Mouse (Mus musculus): ENCODE results near the gene Gstm4. TPM values are rescaled to one million over a fixed set of nuclear protein-coding genes. Genes with fewer than 3 reads are reported as not detected.
"Not testable (repeated sequence)": the region's sequence is repeated elsewhere in the genome, so short reads cannot be mapped to it uniquely, and the experiment has no call there.

The Gstm4 gene
- polyA plus RNA-seq, 1 experiment from 2014 or later: 15.2 TPM

- no peaks in the 10 kb centered on the region for H3K36me3 ChIP-seq (ENCODE audit: control insufficient read depth, insufficient read depth, low read length)
- WGBS: 78% methylated on average over 5 of the region's 5 CpGs
- H3K4me3 ChIP-seq (ENCODE audit: low read depth, low read length): no peak overlapping the region
- no peak overlapping the region for H3K4me2 ChIP-seq
- no peaks in the 10 kb centered on the region for H3K4me1 ChIP-seq (ENCODE audit: control insufficient read depth, insufficient read depth, low read length)
- no peaks in the 10 kb centered on the region for H3K9me3 ChIP-seq (ENCODE audit: control insufficient read depth, low read length)
- no peak overlapping the region for H3K9ac ChIP-seq (ENCODE audit: low read length)
- DNase-seq (ENCODE audit: low spot score, missing footprints) (no peak), ATAC-seq (ENCODE audit: low FRiP score) (no peak)
- no peak overlapping the region for H3K27ac ChIP-seq (ENCODE audit: low read depth, low read length)
- H3K27me3 ChIP-seq (ENCODE audit: control insufficient read depth, insufficient read depth, low read length): no peaks in the 10 kb centered on the region
These were observed 18.6 kb downstream of the Gstm4 start for GRCm38 (mm10) chr3:108026049-108026448.

GRCm38 (mm10) chr3:108025318-108025717 lies 19.4 kb downstream of the Gstm4 start:
- Histone ChIP-seq H3K4me2 (no peak overlapping the region), H3K4me3 (ENCODE audit: low read depth, low read length) (no peak overlapping the region), H3K27ac (ENCODE audit: low read depth, low read length) (no peak overlapping the region), H3K27me3 (ENCODE audit: control insufficient read depth, insufficient read depth, low read length) (no peaks in the 10 kb centered on the region), H3K4me1 (ENCODE audit: control insufficient read depth, insufficient read depth, low read length) (no peaks in the 10 kb centered on the region), H3K36me3 (ENCODE audit: control insufficient read depth, insufficient read depth, low read length) (no peaks in the 10 kb centered on the region), H3K9me3 (ENCODE audit: control insufficient read depth, low read length) (no peaks in the 10 kb centered on the region), H3K9ac (ENCODE audit: low read length) (no peak overlapping the region)
- DNase-seq (ENCODE audit: low spot score, missing footprints) (no peak), ATAC-seq (ENCODE audit: low FRiP score) (no peak)
- 83% methylated on average over 4 of the region's 4 CpGs for WGBS

GRCm38 (mm10) chr3:108022650-108023049 lies 22.0 kb downstream of the Gstm4 start:
- Histone ChIP-seq H3K27ac (ENCODE audit: low read depth, low read length) (no peak overlapping the region), H3K4me3 (ENCODE audit: low read depth, low read length) (no peak overlapping the region), H3K9ac (ENCODE audit: low read length) (no peak overlapping the region), H3K9me3 (ENCODE audit: control insufficient read depth, low read length) (no peaks in the 10 kb centered on the region), H3K4me1 (ENCODE audit: control insufficient read depth, insufficient read depth, low read length) (no peaks in the 10 kb centered on the region; the same call in 1 of the 2 replicates), H3K4me2 (no peak overlapping the region), H3K27me3 (ENCODE audit: control insufficient read depth, insufficient read depth, low read length) (no peaks in the 10 kb centered on the region), H3K36me3 (ENCODE audit: control insufficient read depth, insufficient read depth, low read length) (no peaks in the 10 kb centered on the region)
- 82% methylated on average over 6 of the region's 6 CpGs for WGBS
- ATAC-seq (ENCODE audit: low FRiP score) (no peak), DNase-seq (ENCODE audit: low spot score, missing footprints) (no peak)

GRCm38 (mm10) chr3:108020351-108021022 lies 24.2 kb downstream of the Gstm4 start:
- not testable (repeated sequence) for ATAC-seq (ENCODE audit: low FRiP score); H3K9ac ChIP-seq (ENCODE audit: low read length); DNase-seq (ENCODE audit: low spot score, missing footprints); H3K27ac ChIP-seq (ENCODE audit: low read depth, low read length); H3K4me3 ChIP-seq (ENCODE audit: low read depth, low read length); H3K4me1 ChIP-seq (ENCODE audit: control insufficient read depth, insufficient read depth, low read length); H3K36me3 ChIP-seq (ENCODE audit: control insufficient read depth, insufficient read depth, low read length); H3K4me2 ChIP-seq; H3K9me3 ChIP-seq (ENCODE audit: control insufficient read depth, low read length); H3K27me3 ChIP-seq (ENCODE audit: control insufficient read depth, insufficient read depth, low read length)
- 88% methylated on average over 11 of the region's 11 CpGs for whole genome bisulfite sequencing

DNA sequence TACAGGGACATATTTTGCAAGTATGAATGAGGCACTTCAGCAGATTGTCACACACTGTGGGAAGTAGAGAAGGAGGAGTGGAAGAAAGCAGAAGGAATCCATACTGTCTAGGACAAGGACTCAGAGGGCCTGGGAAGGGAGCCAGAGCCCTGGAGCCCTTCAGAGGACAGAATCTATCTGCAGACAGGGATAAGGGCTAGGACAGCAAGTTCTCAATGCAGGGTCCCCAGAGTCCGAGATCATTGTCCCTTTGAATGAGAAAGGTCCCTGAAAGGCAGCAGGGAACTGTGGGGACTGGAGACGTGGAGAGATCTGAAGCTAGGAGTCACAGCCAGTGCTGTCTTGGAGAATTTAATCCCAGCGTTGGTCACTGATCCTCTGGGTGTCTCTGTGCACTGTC lies 25.5 kb downstream of the Gstm4 start:
- not testable (repeated sequence) for H3K4me3 ChIP-seq (ENCODE audit: low read depth, low read length); H3K4me2 ChIP-seq; H3K4me1 ChIP-seq (ENCODE audit: control insufficient read depth, insufficient read depth, low read length); H3K9ac ChIP-seq (ENCODE audit: low read length); H3K36me3 ChIP-seq (ENCODE audit: control insufficient read depth, insufficient read depth, low read length); ATAC-seq (ENCODE audit: low FRiP score); H3K27me3 ChIP-seq (ENCODE audit: control insufficient read depth, insufficient read depth, low read length); DNase-seq (ENCODE audit: low spot score, missing footprints); H3K27ac ChIP-seq (ENCODE audit: low read depth, low read length); H3K9me3 ChIP-seq (ENCODE audit: control insufficient read depth, low read length)
- WGBS: 66% methylated on average over 3 of the region's 3 CpGs

GRCm38 (mm10) chr3:108018190-108018820 lies 26.4 kb downstream of the Gstm4 start:
- peak overlapping the region; percentile 43; the same call in 1 of the 2 replicates for H3K4me3 ChIP-seq (ENCODE audit: low read depth, low read length)
- H3K9me3 ChIP-seq (ENCODE audit: control insufficient read depth, low read length): no peaks in the 10 kb centered on the region
- ATAC-seq (ENCODE audit: low FRiP score) (no peak), DNase-seq (ENCODE audit: low spot score, missing footprints) (no peak)
- H3K36me3 ChIP-seq (ENCODE audit: control insufficient read depth, insufficient read depth, low read length): no peaks in the 10 kb centered on the region
- no peak overlapping the region for H3K27ac ChIP-seq (ENCODE audit: low read depth, low read length)
- WGBS: 34% methylated on average over 14 of the region's 14 CpGs
- H3K4me2 ChIP-seq: peak overlapping the region; percentile 80
- no peaks in the 10 kb centered on the region for H3K27me3 ChIP-seq (ENCODE audit: control insufficient read depth, insufficient read depth, low read length)
- H3K4me1 ChIP-seq (ENCODE audit: control insufficient read depth, insufficient read depth, low read length): peaks cover 3% of the 10 kb centered on the region; the same call in 1 of the 2 replicates
- peak overlapping the region; percentile 55 for H3K9ac ChIP-seq (ENCODE audit: low read length)

DNA sequence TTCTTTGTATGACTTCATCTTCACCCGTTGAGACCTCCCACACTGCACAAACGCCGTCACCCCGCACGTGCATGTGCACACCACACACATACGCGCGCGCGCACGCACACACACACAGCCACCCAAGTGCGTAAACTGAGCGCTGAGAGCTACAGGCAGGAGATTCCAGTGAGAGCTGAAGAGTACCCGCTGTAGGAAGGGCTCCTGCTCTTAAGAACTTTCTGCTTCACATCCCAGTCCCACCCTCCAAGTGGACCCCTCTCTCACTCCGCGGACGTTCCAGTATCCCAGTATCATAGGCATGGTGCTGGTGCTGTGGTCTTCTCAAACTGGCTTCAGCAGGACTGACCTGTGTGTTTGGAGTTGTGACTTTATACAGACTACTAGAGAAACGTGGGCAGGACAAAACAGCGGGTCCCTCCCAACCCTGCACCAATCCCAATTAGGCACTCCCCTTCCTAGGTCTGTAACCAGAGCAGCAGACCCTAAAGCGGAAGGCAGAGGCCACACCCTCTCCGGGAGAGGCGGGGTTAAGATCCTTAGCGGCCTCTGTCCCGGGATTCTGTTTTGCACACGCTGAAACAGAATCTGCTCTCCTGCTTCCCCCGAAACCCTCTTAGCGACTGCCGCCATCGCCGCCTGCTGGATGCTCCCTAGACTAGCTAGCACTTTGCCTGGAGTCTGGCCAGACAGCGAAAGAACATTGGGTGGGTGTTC lies 27.1 kb downstream of the Gstm4 start, which contains the start of gene Gstm1:
TSS of gene Gstm1 (minus strand) at position 501 of the 717 bp plus-strand sequence.
- Histone ChIP-seq H3K9me3 (ENCODE audit: control insufficient read depth, low read length) (no peaks in the 10 kb centered on the region), H3K27me3 (ENCODE audit: control insufficient read depth, insufficient read depth, low read length) (no peaks in the 10 kb centered on the region), H3K4me2 (peak within 1 kb of the TSS; percentile 80), H3K4me1 (ENCODE audit: control insufficient read depth, insufficient read depth, low read length) (peaks cover 3% of the 10 kb centered on the region; the same call in 1 of the 2 replicates), H3K9ac (ENCODE audit: low read length) (peak within 1 kb of the TSS; percentile 61), H3K27ac (ENCODE audit: low read depth, low read length) (peak within 1 kb of the TSS; percentile 30), H3K4me3 (ENCODE audit: low read depth, low read length) (peak within 1 kb of the TSS; percentile 43), H3K36me3 (ENCODE audit: control insufficient read depth, insufficient read depth, low read length) (no peaks in the 10 kb centered on the region)
- DNase-seq (ENCODE audit: low spot score, missing footprints) (peak; percentile 98), ATAC-seq (ENCODE audit: low FRiP score) (peak; percentile 98)
- 0% methylated on average over 31 of the region's 31 CpGs for WGBS

- WGBS: 85% methylated on average over 5 of the region's 5 CpGs
- H3K4me1 ChIP-seq (ENCODE audit: control insufficient read depth, insufficient read depth, low read length); H3K4me3 ChIP-seq (ENCODE audit: low read depth, low read length); ATAC-seq (ENCODE audit: low FRiP score); H3K9me3 ChIP-seq (ENCODE audit: control insufficient read depth, low read length); H3K27me3 ChIP-seq (ENCODE audit: control insufficient read depth, insufficient read depth, low read length); H3K4me2 ChIP-seq; H3K9ac ChIP-seq (ENCODE audit: low read length); H3K27ac ChIP-seq (ENCODE audit: low read depth, low read length); DNase-seq (ENCODE audit: low spot score, missing footprints); H3K36me3 ChIP-seq (ENCODE audit: control insufficient read depth, insufficient read depth, low read length): not testable (repeated sequence)
These were observed 28.2 kb downstream of the Gstm4 start for GRCm38 (mm10) chr3:108016468-108016867.

DNA sequence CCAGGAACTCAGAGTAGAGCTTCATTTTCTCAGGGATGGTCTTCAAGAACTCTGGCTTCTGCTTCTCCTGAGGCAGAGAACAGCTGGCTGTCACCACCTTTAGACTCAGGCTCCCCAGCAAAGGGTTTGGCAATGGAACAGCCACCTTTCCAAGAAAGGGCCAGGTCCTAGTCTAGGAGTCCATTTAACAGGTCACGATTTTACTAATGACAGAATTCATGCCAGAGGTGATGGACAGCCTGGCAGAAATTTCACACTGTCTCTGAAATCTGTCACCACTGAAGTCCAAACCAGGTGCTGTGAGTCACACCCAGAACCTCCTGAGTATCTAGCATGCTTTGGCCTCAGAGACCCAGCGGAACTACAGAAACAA lies 29.7 kb downstream of the Gstm4 start:
- no peak overlapping the region for H3K4me3 ChIP-seq (ENCODE audit: low read depth, low read length)
- WGBS: 91% methylated on average over 2 of the region's 2 CpGs
- no peak for ATAC-seq (ENCODE audit: low FRiP score)

More for the DNA sequence above, 29.7 kb downstream of the Gstm4 start:
- Histone ChIP-seq H3K4me2 (no peak overlapping the region), H3K9ac (ENCODE audit: low read length) (no peak overlapping the region), H3K27me3 (ENCODE audit: control insufficient read depth, insufficient read depth, low read length) (no peaks in the 10 kb centered on the region), H3K27ac (ENCODE audit: low read depth, low read length) (no peak overlapping the region), H3K4me1 (ENCODE audit: control insufficient read depth, insufficient read depth, low read length) (peaks cover 5% of the 10 kb centered on the region), H3K9me3 (ENCODE audit: control insufficient read depth, low read length) (no peaks in the 10 kb centered on the region), H3K36me3 (ENCODE audit: control insufficient read depth, insufficient read depth, low read length) (no peaks in the 10 kb centered on the region)
- no peak for DNase-seq (ENCODE audit: low spot score, missing footprints)

Measured in midbrain, embryonic 11.5 days (tissue).